Mouse (Mus musculus): ENCODE measurements around the gene Ccr10. TPM values are rescaled to one million over a fixed set of nuclear protein-coding genes. Genes with fewer than 3 reads are reported as not detected.

Ccr10 gene
- polyA plus RNA-seq, 1 experiment from 2014 or later: 0.20 TPM

DNA sequence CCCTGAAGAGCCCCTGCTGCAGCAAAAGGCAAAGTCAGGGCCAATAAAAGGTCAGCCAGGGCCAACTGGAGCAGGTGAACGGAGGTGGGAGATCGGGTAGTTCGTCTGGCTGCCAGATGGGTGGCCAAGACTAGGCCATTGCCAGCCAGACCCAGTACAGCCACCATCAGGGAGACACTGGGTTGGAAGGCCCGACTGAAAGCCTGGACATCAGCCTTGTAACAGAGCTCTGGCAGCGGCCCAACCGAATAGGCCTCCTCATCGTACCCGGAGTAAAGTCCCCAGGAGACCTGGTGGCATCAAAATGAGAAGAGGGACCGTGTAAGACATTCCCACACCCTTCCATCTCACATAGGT is 876 bp downstream of the Ccr10 start:
- peak overlapping the region; percentile 52 for H3K4me3 ChIP-seq
- no peaks in the 10 kb centered on the region for H3K9me3 ChIP-seq (replicated peaks)
- no peaks in the 10 kb centered on the region for H3K36me3 ChIP-seq
- WGBS: 31% methylated on average over 9 of the region's 9 CpGs
- no peak for DNase-seq (ENCODE audit: low spot score)
- H3K27me3 ChIP-seq (ENCODE audit: low read depth, poor library complexity, severe bottlenecking): peaks cover 91% of the 10 kb centered on the region
- H3K4me1 ChIP-seq: peaks cover 88% of the 10 kb centered on the region
- H3K27ac ChIP-seq (replicated peaks): peak overlapping the region; percentile 76

DNA sequence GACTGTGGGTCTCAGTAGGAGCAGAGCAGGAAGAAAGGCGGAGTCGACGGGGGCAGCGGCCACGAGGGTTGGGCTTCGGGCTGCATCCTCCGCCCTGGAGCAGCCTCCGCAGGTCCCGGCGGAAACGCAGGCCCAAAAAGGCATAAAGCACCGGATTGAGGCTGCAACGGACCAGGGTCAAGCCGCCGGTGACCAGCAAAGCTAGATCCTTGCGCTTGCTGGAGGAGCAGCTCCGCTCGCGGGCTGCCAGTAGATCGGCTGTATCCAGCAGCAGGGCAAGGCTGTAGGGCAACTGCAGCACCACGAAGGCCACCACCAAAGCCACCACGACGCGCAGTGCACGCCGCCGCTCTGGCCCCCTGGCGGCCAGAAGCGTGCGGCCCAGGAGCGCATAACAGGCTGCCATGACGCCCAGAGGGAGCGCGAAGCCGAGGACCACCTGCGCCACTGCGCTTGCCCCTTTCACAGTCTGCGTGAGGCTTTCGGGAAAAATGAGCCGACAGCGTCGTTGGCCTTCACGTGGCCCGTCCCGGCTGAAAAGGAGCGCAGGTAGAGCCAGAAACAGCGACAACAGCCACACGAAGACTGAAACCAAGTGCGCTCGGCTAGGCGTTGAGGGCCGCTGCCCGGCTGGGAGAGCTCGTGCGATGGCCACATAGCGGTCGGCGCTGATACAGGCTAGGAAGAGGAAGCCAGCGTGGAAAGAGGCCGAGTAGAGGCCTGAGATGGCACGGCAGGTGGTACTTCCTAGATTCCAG is 1.4 kb downstream of the Ccr10 start:
- Histone ChIP-seq H3K27me3 (ENCODE audit: low read depth, poor library complexity, severe bottlenecking) (peaks cover 91% of the 10 kb centered on the region), H3K4me3 (peak overlapping the region; percentile 52), H3K9me3 (replicated peaks) (no peaks in the 10 kb centered on the region), H3K4me1 (peaks cover 92% of the 10 kb centered on the region), H3K27ac (replicated peaks) (peak overlapping the region; percentile 76), H3K36me3 (no peaks in the 10 kb centered on the region)
- WGBS: 1% methylated on average over 61 of the region's 61 CpGs
- DNase-seq (ENCODE audit: low spot score): peak; percentile 89

DNA sequence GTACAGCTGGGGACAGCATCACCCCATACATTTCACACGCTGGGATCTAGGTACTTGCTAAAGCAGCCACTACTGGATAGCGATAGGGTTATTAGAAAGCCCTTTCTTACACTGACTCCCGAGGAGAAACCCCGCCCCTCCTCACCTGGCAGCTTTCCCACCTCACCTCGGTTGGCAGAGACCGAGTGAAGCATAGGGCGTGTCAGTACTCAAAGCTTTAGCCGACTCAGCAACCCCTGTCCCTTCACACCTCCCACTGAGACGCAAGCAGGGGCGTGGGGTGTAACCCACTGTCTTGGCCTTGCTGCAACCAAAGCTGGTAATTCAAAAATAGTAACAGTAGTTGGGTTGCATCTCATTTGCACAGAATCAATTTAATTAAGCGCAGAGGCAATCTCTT is 2.1 kb downstream of the Ccr10 start:
- Histone ChIP-seq H3K9me3 (replicated peaks) (no peaks in the 10 kb centered on the region), H3K27me3 (ENCODE audit: low read depth, poor library complexity, severe bottlenecking) (peaks cover 91% of the 10 kb centered on the region), H3K36me3 (no peaks in the 10 kb centered on the region), H3K4me3 (peak overlapping the region; percentile 52), H3K27ac (replicated peaks) (no peak overlapping the region), H3K4me1 (peaks cover 89% of the 10 kb centered on the region)
- no peak for DNase-seq (ENCODE audit: low spot score)
- WGBS: 5% methylated on average over 11 of the region's 11 CpGs

DNA sequence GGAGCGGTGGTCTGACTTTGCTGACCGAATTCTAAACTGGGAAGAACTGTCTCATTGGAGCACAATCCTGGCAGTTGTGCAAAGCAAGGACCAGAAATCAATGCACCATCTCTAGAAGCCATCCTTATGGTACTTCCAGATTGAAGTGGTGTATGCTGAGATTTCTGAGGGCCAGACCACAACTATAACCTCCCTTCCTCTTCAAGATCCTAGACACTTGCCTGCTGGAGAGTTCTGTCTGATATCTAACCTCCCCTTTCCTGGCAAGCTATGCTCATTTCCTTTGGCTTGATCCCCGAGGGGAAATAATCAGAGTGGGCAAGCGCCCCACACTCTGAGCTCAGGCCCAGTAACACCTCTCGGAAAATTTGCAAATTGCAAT is 2.8 kb downstream of the Ccr10 start:
- H3K27ac ChIP-seq (replicated peaks): peak overlapping the region; percentile 79
- peaks cover 91% of the 10 kb centered on the region for H3K27me3 ChIP-seq (ENCODE audit: low read depth, poor library complexity, severe bottlenecking)
- WGBS: 10% methylated on average over 5 of the region's 5 CpGs
- no peaks in the 10 kb centered on the region for H3K9me3 ChIP-seq (replicated peaks)
- H3K36me3 ChIP-seq: peaks cover 5% of the 10 kb centered on the region
- no peak for DNase-seq (ENCODE audit: low spot score)
- H3K4me3 ChIP-seq: peak overlapping the region; percentile 62
- H3K4me1 ChIP-seq: peaks cover 82% of the 10 kb centered on the region

DNA sequence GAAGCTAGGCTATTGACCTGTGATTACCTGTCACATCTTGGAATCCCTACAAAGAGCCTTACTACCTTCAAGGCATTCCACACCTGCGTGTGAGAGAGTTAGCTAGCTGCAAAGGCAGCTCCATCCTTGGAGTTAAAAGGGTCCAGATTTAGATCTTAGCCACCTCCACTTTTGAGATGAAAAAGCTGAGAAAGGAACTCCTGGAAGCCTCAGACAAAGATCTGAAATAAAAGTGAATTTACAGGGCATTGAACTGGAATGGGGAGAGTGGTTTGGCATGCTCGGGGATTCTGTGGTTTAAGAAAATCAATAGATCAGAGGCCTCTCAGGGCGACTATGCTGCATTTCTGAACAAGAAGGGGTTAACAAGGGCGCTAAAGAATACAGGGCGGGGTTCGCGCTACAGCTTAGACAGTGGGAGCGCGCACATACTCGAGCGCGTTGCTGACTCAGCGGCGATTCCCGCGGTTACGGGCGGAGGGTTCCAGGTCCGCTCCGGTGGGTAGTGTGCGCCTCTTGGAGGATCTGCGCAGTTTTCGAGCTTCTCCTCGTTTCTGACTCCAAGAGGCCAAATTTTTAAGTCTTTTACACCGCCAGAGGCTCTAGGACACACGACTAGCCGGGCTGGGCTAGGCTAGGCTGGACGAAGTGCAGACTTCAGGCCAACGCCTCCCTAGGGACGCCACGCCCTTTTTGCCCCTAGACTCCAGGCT is 3.4 kb downstream of the Ccr10 start:
- WGBS: under 1% methylated on average over 31 of the region's 31 CpGs
- Histone ChIP-seq H3K4me3 (peak overlapping the region; percentile 62), H3K9me3 (replicated peaks) (no peaks in the 10 kb centered on the region), H3K27me3 (ENCODE audit: low read depth, poor library complexity, severe bottlenecking) (peaks cover 91% of the 10 kb centered on the region), H3K4me1 (peaks cover 77% of the 10 kb centered on the region), H3K27ac (replicated peaks) (peak overlapping the region; percentile 79), H3K36me3 (peaks cover 11% of the 10 kb centered on the region)
- peak; percentile 78 for DNase-seq (ENCODE audit: low spot score)

DNA sequence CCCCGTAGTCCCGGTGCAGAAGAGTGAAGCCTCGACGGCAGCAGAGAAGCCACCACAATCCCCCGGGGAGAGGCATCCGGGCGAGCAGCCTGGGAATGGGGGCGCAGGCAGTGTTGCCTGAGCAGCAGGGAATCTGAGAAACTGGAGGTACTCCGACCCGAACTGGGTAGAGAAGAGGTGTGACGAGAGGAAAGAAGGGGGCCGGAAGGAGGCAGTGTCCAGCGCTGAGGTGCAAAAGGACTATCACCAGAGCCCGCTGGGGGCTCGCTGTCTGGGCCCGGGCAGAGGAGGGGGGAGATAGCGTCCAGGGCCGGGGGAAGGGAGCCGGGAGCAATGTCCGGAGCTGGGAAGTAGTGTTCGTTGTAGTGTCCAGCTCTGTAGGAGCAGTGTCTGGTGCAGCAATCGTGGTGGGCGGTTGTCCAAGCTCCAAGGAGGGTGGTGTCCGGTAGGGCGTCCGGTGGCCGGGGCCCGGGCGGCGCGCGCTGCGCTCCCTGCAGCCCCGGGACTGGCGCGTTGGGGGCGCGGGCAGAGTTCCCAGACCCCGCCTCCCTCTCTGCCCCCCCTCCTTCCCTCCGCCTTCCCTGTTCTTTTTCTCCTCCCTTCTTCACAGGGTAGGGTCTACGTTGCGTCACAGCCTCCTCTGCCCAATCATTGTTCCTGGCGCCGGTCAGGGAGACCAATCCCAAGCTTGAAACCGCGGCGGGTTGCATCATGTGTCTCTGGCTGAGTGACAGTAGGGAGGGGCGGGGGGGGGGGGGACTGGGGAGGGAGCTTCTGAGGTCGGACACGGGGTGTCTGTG is 4.2 kb downstream of the Ccr10 start, which contains the start of gene Plekhh3:
Plekhh3 (minus strand) TSS at position 541 of the 800 bp plus-strand sequence.
- Histone ChIP-seq H3K36me3 (peaks cover 16% of the 10 kb centered on the region), H3K4me3 (peak within 1 kb of the TSS; percentile 62), H3K27me3 (ENCODE audit: low read depth, poor library complexity, severe bottlenecking) (peaks cover 91% of the 10 kb centered on the region), H3K9me3 (replicated peaks) (no peaks in the 10 kb centered on the region), H3K4me1 (peaks cover 68% of the 10 kb centered on the region), H3K27ac (replicated peaks) (peak within 1 kb of the TSS; percentile 79)
- DNase-seq (ENCODE audit: low spot score): peak; percentile 98
- under 1% methylated on average over 49 of the region's 50 CpGs for WGBS

DNA sequence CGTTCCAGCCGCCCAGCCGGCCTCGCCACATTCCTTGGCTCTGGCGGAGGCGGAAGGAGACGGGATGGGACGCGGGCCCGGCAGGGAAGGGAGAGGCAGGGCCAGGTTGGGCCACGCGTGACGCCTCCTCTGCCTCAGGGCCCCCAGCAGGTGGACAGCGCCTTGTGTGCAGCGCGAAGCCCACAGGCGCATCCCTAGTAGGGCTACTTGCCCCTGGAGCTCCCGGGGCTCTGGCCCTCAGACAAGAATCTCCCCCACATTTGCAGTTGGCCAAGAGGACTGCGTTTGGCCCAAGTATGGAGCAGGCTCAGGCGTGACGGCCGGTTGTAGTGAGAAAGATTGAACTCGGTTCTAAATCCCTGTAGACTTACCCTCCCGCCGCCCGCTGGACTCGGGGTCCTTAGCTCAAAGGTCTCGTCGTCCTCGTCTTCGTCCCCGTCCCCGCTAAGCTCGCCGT is 4.9 kb downstream of the Ccr10 start, which contains the start of gene Cntnap1:
Cntnap1 (plus strand) TSS at position 170 of the 457 bp plus-strand sequence.
- DNase-seq (ENCODE audit: low spot score): peak; percentile 55
- peaks cover 17% of the 10 kb centered on the region for H3K36me3 ChIP-seq
- WGBS: under 1% methylated on average over 35 of the region's 35 CpGs
- H3K27me3 ChIP-seq (ENCODE audit: low read depth, poor library complexity, severe bottlenecking): peaks cover 91% of the 10 kb centered on the region
- H3K9me3 ChIP-seq (replicated peaks): no peaks in the 10 kb centered on the region
- peak within 1 kb of the TSS; percentile 76 for H3K27ac ChIP-seq (replicated peaks)
- peaks cover 67% of the 10 kb centered on the region for H3K4me1 ChIP-seq
- peak within 1 kb of the TSS; percentile 62 for H3K4me3 ChIP-seq

DNA sequence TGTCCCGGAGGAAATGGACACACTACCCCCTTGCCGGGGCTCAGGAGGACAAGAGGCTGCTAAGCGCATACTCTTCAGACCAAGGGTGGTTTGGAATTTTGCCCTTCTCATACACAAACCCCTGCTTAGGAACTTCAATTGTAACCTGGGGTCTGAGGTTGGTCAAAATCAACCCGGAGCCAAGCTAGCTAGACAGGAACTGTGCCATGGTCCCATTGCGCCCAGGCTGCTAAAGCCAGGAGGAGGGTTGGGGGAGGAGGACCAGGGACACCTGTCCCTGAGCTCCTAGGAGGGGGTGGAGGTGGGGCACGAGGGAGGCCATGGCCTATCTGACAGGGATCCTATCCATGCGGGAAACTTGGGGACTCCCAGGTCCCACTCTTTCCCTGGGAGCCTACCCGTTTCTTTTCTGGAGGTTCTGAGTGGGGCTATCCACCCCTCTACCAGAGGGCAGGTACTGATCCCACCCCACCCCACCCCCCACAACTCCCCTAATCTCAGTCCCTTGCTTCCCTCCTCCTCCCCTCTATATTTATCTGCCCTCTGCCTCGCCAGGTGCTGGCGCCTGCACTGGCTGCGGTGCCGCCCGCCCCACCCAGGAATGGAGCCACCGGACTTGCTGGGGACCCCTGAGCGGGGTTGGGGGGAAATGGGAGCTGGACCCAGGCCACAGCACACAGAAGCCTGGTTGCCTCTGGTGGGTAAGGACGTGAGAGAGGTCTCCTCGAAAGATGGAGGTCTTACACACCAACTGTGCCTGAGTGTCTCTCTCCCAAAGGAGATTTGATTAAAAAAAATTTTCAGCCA is 5.7 kb downstream of the Ccr10 start:
- Histone ChIP-seq H3K4me3 (peak overlapping the region; percentile 62), H3K27ac (replicated peaks) (no peak overlapping the region; the same call in 1 of the 2 replicates), H3K4me1 (peaks cover 67% of the 10 kb centered on the region), H3K36me3 (peaks cover 17% of the 10 kb centered on the region), H3K27me3 (ENCODE audit: low read depth, poor library complexity, severe bottlenecking) (peaks cover 91% of the 10 kb centered on the region), H3K9me3 (replicated peaks) (no peaks in the 10 kb centered on the region)
- no peak for DNase-seq (ENCODE audit: low spot score)
- 13% methylated on average over 17 of the region's 17 CpGs for WGBS

DNA sequence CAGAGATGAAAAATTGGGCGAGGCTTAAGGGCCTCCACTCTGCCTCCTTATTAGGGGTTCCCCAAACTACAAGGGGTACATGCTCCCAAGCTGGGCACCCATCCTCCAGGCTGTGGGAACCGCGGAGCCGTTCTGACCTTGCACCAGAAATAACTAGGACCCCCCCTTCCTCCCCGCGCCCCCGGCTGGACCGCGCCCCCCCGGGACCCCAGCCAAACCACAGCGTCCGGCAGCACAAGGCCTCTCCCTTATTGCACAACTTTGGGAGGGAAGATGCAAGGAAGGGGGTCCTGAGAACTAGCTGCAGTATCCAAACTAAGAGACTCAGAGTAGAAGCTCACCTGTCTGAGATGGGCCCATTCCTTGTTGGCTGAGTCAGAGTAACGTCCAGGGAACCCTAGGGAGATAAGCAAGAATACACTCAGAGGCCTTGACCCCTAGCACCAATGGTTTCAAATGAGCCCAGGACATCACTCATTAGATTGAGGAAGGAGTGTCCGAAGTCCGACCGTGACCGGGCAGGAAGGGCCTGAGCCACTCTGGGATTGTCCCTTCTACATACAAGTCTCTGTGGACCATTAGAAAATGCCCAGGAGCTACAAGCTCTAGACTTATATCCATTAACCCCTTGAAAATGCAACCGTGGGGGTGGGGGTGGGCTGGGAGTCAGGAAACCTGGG is 6.8 kb downstream of the Ccr10 start:
- Histone ChIP-seq H3K27me3 (ENCODE audit: low read depth, poor library complexity, severe bottlenecking) (peaks cover 91% of the 10 kb centered on the region), H3K4me3 (0 out of 2 replicates have a peak overlapping the region, but pooled peaks have one; percentile 62), H3K4me1 (peaks cover 67% of the 10 kb centered on the region), H3K36me3 (peaks cover 22% of the 10 kb centered on the region), H3K27ac (replicated peaks) (no peak overlapping the region), H3K9me3 (replicated peaks) (no peaks in the 10 kb centered on the region)
- WGBS: 68% methylated on average over 18 of the region's 18 CpGs
- DNase-seq (ENCODE audit: low spot score): no peak

DNA sequence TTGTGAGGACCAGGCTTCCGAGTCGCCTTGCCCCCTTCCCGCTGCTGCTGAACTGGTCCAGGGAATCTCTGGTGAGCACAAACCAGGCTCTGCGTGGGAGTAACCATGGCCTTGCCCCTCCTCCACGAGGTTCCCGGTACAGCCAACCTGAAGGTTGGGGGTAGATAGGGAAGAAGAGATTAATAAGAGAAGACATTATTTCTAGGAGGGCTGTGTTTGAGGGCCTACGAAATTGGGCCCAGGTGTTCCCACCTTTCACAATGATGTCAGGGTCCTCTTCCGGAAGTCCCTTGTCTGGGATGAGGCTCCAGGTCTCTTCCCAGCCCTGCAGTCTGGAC is 7.3 kb downstream of the Ccr10 start:
- WGBS: 40% methylated on average over 8 of the region's 8 CpGs

DNA sequence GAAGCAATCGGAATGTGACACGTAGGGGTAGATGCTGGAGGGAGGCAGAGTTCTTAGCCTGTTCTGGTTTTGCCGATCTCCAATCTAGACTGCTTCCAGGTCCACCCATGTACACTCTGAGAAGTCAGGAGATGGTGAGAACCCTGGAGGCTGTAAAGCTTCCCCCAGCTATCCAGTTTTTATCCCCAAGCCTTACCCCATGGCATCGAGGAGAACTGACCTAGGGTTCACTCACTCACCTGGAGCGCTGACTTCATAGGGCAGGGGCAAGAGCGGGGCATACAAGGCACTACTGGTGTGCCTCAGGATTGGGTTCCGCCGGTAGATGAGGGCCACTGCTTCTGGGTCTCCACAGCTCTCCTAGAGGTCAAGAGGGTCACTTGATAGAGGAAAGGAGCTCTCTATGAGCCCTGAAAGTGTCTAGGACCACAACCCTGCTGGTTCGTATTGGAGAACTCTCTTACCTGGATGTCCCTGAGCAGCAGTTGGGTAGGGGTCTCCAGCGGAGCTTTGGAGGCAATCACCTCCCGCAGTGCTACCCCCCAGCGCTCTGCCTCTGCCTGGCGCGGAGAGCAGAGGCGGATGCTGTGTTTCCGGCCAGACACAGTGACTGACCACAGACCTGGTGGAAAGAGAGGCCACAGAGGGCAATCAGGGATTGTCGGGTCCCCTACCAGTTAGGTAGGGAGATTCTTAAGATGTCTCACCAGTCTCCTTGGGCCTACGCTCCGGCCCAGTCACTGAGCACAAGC is 7.9 kb downstream of the Ccr10 start:
- H3K4me1 ChIP-seq: peaks cover 67% of the 10 kb centered on the region
- no peak overlapping the region for H3K27ac ChIP-seq (replicated peaks)
- H3K27me3 ChIP-seq (ENCODE audit: low read depth, poor library complexity, severe bottlenecking): peaks cover 91% of the 10 kb centered on the region
- DNase-seq (ENCODE audit: low spot score): no peak
- 34% methylated on average over 19 of the region's 19 CpGs for WGBS
- no peaks in the 10 kb centered on the region for H3K9me3 ChIP-seq (replicated peaks)
- H3K4me3 ChIP-seq: no peak overlapping the region
- H3K36me3 ChIP-seq: peaks cover 22% of the 10 kb centered on the region

More for the DNA sequence above, 7.3 kb downstream of the Ccr10 start:
- peaks cover 66% of the 10 kb centered on the region for H3K4me1 ChIP-seq
- no peak overlapping the region for H3K27ac ChIP-seq (replicated peaks)
- no peak for DNase-seq (ENCODE audit: low spot score)
- H3K36me3 ChIP-seq: peaks cover 22% of the 10 kb centered on the region
- H3K27me3 ChIP-seq (ENCODE audit: low read depth, poor library complexity, severe bottlenecking): peaks cover 91% of the 10 kb centered on the region
- no peaks in the 10 kb centered on the region for H3K9me3 ChIP-seq (replicated peaks)
- no peak overlapping the region for H3K4me3 ChIP-seq
